Mouse (Mus musculus) olfactory bulb, adult 2 months (tissue): ENCODE data around the gene Lect2.

Experiments used
- CTCF ChIP-seq: fragments of 200-500 bp; IDR thresholded peaks from 2 replicates; pipeline ENCODE4 v1.5.1; 2012; ENCODE audit warnings: low read depth, mild to moderate bottlenecking, low read length, moderate library complexity; ENCODE audit not compliant: insufficient read depth
- POLR2A ChIP-seq: fragments of 200-500 bp; IDR thresholded peaks from 2 replicates; pipeline ENCODE4 v1.6.1; 2012; ENCODE audit warnings: mild to moderate bottlenecking, low read depth, low read length, moderate library complexity; ENCODE audit not compliant: insufficient read depth

GRCm38 (mm10) chr13:56513595-56513994 lies 34.7 kb downstream of the Lect2 start:
- TF ChIP-seq POLR2A (no peak), CTCF (no peak)
